Mouse (Mus musculus) C2C12 (cell line): ENCODE measurements at regions not wholly inside any gene's neighbourhood (a gene's known extent, or its start where the extent isn't known, plus 50 kb on each side); places are given as distances from the start of the nearest gene placed in this dataset.

Experiments used
- CEBPB ChIP-seq: IDR thresholded peaks from one replicate; pipeline ENCODE4 v1.6.1; 2011; ENCODE audit warnings: low read depth, mild to moderate bottlenecking, control low read depth, moderate library complexity
- CTCF ChIP-seq: IDR thresholded peaks from one replicate; pipeline ENCODE4 v1.5.1; 2011; ENCODE audit not compliant: control insufficient read depth, insufficient read depth, insufficient read length
- FOSL1 ChIP-seq: IDR thresholded peaks from one replicate; pipeline ENCODE4 v1.8.0; 2011; ENCODE audit warnings: mild to moderate bottlenecking, low read length; ENCODE audit not compliant: poor library complexity, insufficient read depth, severe bottlenecking
- MAX ChIP-seq: IDR thresholded peaks from one replicate; pipeline ENCODE4 v1.6.1; 2011; ENCODE audit warnings: mild to moderate bottlenecking, control low read depth
- MYOD1 ChIP-seq: IDR thresholded peaks from one replicate; pipeline ENCODE4 v1.6.1; 2011; ENCODE audit warnings: low read depth; ENCODE audit not compliant: control insufficient read depth, insufficient read length
- MYOG ChIP-seq: IDR thresholded peaks from one replicate; pipeline ENCODE4 v1.6.1; 2011; ENCODE audit not compliant: control insufficient read depth, insufficient read length; ENCODE audit errors: extremely low read depth
- USF1 ChIP-seq: IDR thresholded peaks from one replicate; pipeline ENCODE4 v1.6.1; 2011; ENCODE audit warnings: low read depth, mild to moderate bottlenecking, control low read depth, moderate library complexity

DNA sequence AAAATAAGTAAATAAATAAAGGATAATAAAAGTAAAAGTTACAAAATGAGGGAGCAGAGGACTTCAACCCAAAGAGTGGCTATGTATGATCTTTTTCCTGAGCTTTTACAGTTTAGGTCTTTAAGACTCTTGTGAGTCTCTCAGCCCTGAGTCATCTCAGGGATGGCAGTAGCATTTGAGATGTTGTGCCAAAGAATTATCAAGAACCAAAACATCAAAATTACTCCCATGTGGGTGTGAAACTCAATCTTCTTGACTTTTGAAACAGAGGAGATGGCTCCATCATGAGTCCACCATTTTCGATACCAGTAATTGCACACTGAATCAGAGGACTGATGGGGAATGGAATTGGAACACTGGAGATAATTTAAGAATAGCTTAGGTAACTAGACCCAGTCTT is 174.0 kb upstream of the Egflam start:
- TF ChIP-seq CTCF = no peak
- TF ChIP-seq MYOG = no peak
- no peak for TF ChIP-seq MAX
- TF ChIP-seq MYOD1 = no peak
- TF ChIP-seq FOSL1 = no peak
- TF ChIP-seq USF1 = no peak
- TF ChIP-seq CEBPB = no peak
